In the genomic region with DNA sequence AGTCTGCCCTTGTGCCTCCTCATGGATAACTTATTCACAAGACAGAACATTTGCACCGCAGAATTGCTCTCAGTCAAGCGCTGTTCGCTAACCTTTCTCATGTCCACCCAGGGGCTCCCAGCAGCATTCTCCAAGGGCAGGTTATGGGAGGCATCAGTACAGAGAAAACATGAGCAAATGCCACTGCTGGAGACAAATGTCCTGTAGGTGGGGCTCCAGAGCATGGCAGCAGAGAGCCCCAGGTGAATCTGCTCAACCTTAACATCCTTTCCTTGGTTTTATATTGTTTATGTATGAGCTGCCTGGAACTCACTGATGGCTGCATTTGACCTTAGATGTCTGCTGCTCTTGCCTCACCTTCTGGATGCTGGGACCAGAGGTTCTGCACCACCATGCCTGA, we compare ENCODE assay signal across 23 mouse cellular contexts. TPM values are rescaled to one million over a fixed set of nuclear protein-coding genes. Genes with fewer than 3 reads are reported as not detected.
A peak's percentile ranks its signal among the peaks of the same experiment; 100 is the strongest.
DNase-seq lines count a peak whose midpoint lies in the region; ATAC-seq and TF ChIP-seq lines count a peak whose summit lies in the region.
"Had no signal": no experiment of that assay in that cellular context is flagged by ENCODE, and none has a peak within 500 bp of the region (broad histone marks: within the 10 kb centered on the region; RNA-seq: fewer than 3 reads in every experiment).

No protein-coding gene starts in this region.

- 0 out of 2 replicates have a peak, but pooled peaks have one; percentile 32 for ATAC-seq in common myeloid progenitor, adult 5-6 weeks (replicated peaks; ENCODE audit: low read depth, poor library complexity, severe bottlenecking)
- no peak for ATAC-seq in erythroblast, adult 5-6 weeks (replicated peaks; ENCODE audit: low FRiP score, poor library complexity, severe bottlenecking)
- ATAC-seq: forebrain, embryonic 15.5 days; intestine, embryonic 15.5 days had no signal

- peak; percentile 24 for DNase-seq in gastrocnemius, adult 2 months
- DNase-seq in gastrocnemius, postnatal 25 days: no peak
- no peak for DNase-seq in left cerebral cortex, adult 2 months (ENCODE audit: extremely low spot score in 1 of 2, low spot score in 2 of 2)
- DNase-seq in left cerebral cortex, postnatal 14 days (ENCODE audit: low spot score in 2 of 2): no peak
- peak; percentile 23 for DNase-seq in A20 (ENCODE audit: low read depth, low spot score)
- no peak for DNase-seq in layer of hippocampus, postnatal 14 days (ENCODE audit: low spot score in 2 of 2)
- DNase-seq: cerebellum, postnatal 25 days; liver, embryonic 13.5 days; lung, postnatal 14 days; right cerebral cortex, postnatal 14 days; thymus, postnatal 36 days had no signal

- no peak overlapping the region for H3K4me3 ChIP-seq in gastrocnemius, adult 2 months
- no peak overlapping the region for H3K4me3 ChIP-seq in left cerebral cortex, adult 2 months
- H3K4me3 ChIP-seq: forebrain, embryonic 15.5 days; heart, embryonic 15.5 days; hindbrain, embryonic 10.5 days; intestine, embryonic 15.5 days; liver, embryonic 13.5 days; midbrain, embryonic 10.5 days had no signal

- H3K27ac ChIP-seq in gastrocnemius, adult 2 months: no peak overlapping the region
- no peak overlapping the region for H3K27ac ChIP-seq in left cerebral cortex, adult 2 months
- H3K27ac ChIP-seq: forebrain, embryonic 15.5 days; heart, embryonic 15.5 days; hindbrain, embryonic 10.5 days; intestine, embryonic 15.5 days; liver, embryonic 13.5 days; midbrain, embryonic 10.5 days had no signal

- peak; percentile 57 for TF ChIP-seq CTCF in gastrocnemius, adult 2 months (IDR thresholded peaks at IDR 0.05)
- peak; percentile 36 for TF ChIP-seq CTCF in left cerebral cortex, adult 2 months (IDR thresholded peaks at IDR 0.05)

- intact Hi-C loops in gastrocnemius, adult 2 months (cut with DNase I): no loop called here
- intact Hi-C loops in left cerebral cortex, adult 2 months (cut with DNase I): no loop called here
- intact Hi-C loops in left cerebral cortex, postnatal 14 days (cut with DNase I): no loop called here

RNA-seq across cellular contexts. Expression of gene Kcne1, which starts 34.5 kb away (rescaled TPM):
- total RNA-seq in gastrocnemius, adult 2 months (2021): not detected
- total RNA-seq in gastrocnemius, postnatal 25 days (2021): not detected
- not detected for total RNA-seq in left cerebral cortex, adult 2 months (2021)
- not detected for total RNA-seq in left cerebral cortex, postnatal 14 days (2021)
- total RNA-seq in common myeloid progenitor, adult 5-6 weeks (2017): not detected in 2 replicates
- total RNA-seq in layer of hippocampus, postnatal 14 days (2021): not detected
- not detected in 2 replicates for total RNA-seq in erythroblast, adult 5-6 weeks (2015; ENCODE audit: low replicate concordance)
- total RNA-seq in erythroblast, adult 5-6 weeks (2017; ENCODE audit: low replicate concordance): 0.26 TPM in 1 of 2 replicates, not detected in the other
- total RNA-seq: adrenal gland, adult 18-20 months; ES-E14; granulocyte monocyte progenitor cell, adult 5-6 weeks; layer of hippocampus, postnatal 10 days; left cerebral cortex, postnatal 36 days had no signal

Comparison
In these comparisons a context has a peak if more than half of its experiments do, and no peak if none do; other contexts are left out.
1. DNase-seq: peak in gastrocnemius, adult 2 months (single experiment) and A20 (single experiment); none in gastrocnemius, postnatal 25 days (single experiment), left cerebral cortex, adult 2 months (0 of 2), left cerebral cortex, postnatal 14 days (0 of 2) and layer of hippocampus, postnatal 14 days (0 of 2).